Mouse (Mus musculus) neural tube, embryonic 15.5 days (tissue): ENCODE measurements around the gene Gm4631. TPM values are rescaled to one million over a fixed set of nuclear protein-coding genes. Genes with fewer than 3 reads are reported as not detected.
"Not testable (repeated sequence)": the region's sequence is repeated elsewhere in the genome, so short reads cannot be mapped to it uniquely, and the experiment has no call there.

Experiments
- ATAC-seq: fragments of 200-750 bp; cut with Nextera tagmentation; 2 replicates; pipeline ENCODE4 v1.8.0; 2017; ENCODE audit warnings: mild to moderate bottlenecking, moderate TSS enrichment, moderate library complexity; ENCODE audit not compliant: low FRiP score
- H3K27ac ChIP-seq: fragments of 300-500 bp; sonication (generic); replicated peaks from 2 replicates; pipeline ENCODE4 v1.5.1; 2015; ENCODE audit warnings: mild to moderate bottlenecking, inconsistent platforms
- H3K27me3 ChIP-seq: fragments of 300-500 bp; sonication (generic); replicated peaks from 2 replicates; pipeline ENCODE4 v1.6.1; 2015; ENCODE audit warnings: inconsistent platforms
- H3K36me3 ChIP-seq: fragments of 300-500 bp; sonication (generic); 2 replicates; pipeline ENCODE4 v1.6.1; 2015; ENCODE audit warnings: inconsistent platforms
- H3K4me1 ChIP-seq: fragments of 300-500 bp; sonication (generic); 2 replicates; pipeline ENCODE4 v1.6.1; 2015; ENCODE audit warnings: inconsistent platforms
- H3K4me2 ChIP-seq: fragments of 300-500 bp; sonication (generic); 2 replicates; pipeline ENCODE4 v1.6.1; 2015; ENCODE audit warnings: inconsistent platforms, mild to moderate bottlenecking, moderate library complexity
- H3K4me3 ChIP-seq: fragments of 300-500 bp; sonication (generic); replicated peaks from 2 replicates; pipeline ENCODE4 v1.5.1; 2015; ENCODE audit warnings: mild to moderate bottlenecking, inconsistent platforms
- H3K9ac ChIP-seq: fragments of 300-500 bp; sonication (generic); replicated peaks from 2 replicates; pipeline ENCODE4 v1.6.1; 2015; ENCODE audit warnings: mild to moderate bottlenecking, inconsistent platforms
- H3K9me3 ChIP-seq: fragments of 300-500 bp; sonication (generic); replicated peaks from 2 replicates; pipeline ENCODE4 v1.6.1; 2016; ENCODE audit warnings: inconsistent platforms
- WGBS: fragments of 180-500 bp; shearing (Covaris S2); methylation state at CpG from one replicate; pipeline ENCODE4 v1.1.7; 2015; ENCODE audit warnings: mixed read lengths; 5-methylcytosine and 5-hydroxymethylcytosine counted together
- polyA plus RNA-seq: library from polyadenylated mRNA; unstranded; fragments of >200 nt; fragmentation: Nextera tagmentation; extraction: Ambion mirVana; gene quantifications from 2 replicates; pipeline ENCODE4 v1.2.1, GENCODE M21; 2015

Gm4631 gene
- polyA plus RNA-seq = 16.9 and 17.0 TPM in 2 replicates

- H3K27me3 ChIP-seq, H3K27ac ChIP-seq, H3K4me1 ChIP-seq, H3K9me3 ChIP-seq, H3K36me3 ChIP-seq, H3K4me3 ChIP-seq, H3K4me2 ChIP-seq, ATAC-seq, H3K9ac ChIP-seq: not testable (repeated sequence)
- WGBS = no CpG with 5 or more reads among the region's 8 CpGs
Measured at GRCm38 (mm10) chr2:175338097-175338496, at the start of gene Gm4631. Gm4631 (minus strand) TSS chr2:175338197.

- WGBS = no CpG with 5 or more reads among the region's 6 CpGs
- H3K9me3 ChIP-seq, H3K27ac ChIP-seq, H3K4me2 ChIP-seq, H3K4me3 ChIP-seq, H3K4me1 ChIP-seq, ATAC-seq, H3K27me3 ChIP-seq, H3K9ac ChIP-seq, H3K36me3 ChIP-seq: not testable (repeated sequence)
Measured at GRCm38 (mm10) chr2:175372136-175372535, 34.1 kb upstream of the Gm4631 start, which contains the start of gene Zfp968. Zfp968 (plus strand) TSS chr2:175372436.

- H3K4me2 ChIP-seq, ATAC-seq, H3K36me3 ChIP-seq, H3K27ac ChIP-seq, H3K4me1 ChIP-seq, H3K27me3 ChIP-seq, H3K4me3 ChIP-seq, H3K9ac ChIP-seq, H3K9me3 ChIP-seq: not testable (repeated sequence)
- WGBS = no CpG with 5 or more reads among the region's 6 CpGs
Measured at GRCm38 (mm10) chr2:175274825-175275224, 63.2 kb downstream of the Gm4631 start, which contains the start of gene Gm14440. Gm14440 (plus strand) TSS chr2:175275125.

Other genes with a start within 250 kb of the Gm4631 start
- gene Gm14399, start 196.2 kb downstream of the Gm4631 start, polyA plus RNA-seq = 4.3 and 6.4 TPM in 2 replicates
- gene Gm14443, start 162.3 kb downstream of the Gm4631 start, polyA plus RNA-seq = 1.2 and 1.4 TPM in 2 replicates
- 5.0 and 6.0 TPM in 2 replicates for gene Gm14391, start 131.3 kb downstream of the Gm4631 start, polyA plus RNA-seq
- 0.05 and 3.2 TPM in 2 replicates for gene Gm14440, start 63.1 kb downstream of the Gm4631 start, polyA plus RNA-seq
- 3.4 and 5.9 TPM in 2 replicates for gene Zfp968, start 34.2 kb upstream of the Gm4631 start, polyA plus RNA-seq
- gene Gm4724, start 97.6 kb upstream of the Gm4631 start, polyA plus RNA-seq = 14.8 and 24.7 TPM in 2 replicates
- 9.0 TPM in 1 of 2 replicates, not detected in the other for gene Zfp965, start 131.8 kb upstream of the Gm4631 start, polyA plus RNA-seq